Mouse (Mus musculus) liver, embryonic 14.5 days (tissue): Measurements from ENCODE around the gene Nkain2. TPM values are rescaled to one million over a fixed set of nuclear protein-coding genes. Genes with fewer than 3 reads are reported as not detected.

Experiments used
- ATAC-seq: fragments of 200-750 bp; cut with Nextera tagmentation; 2 replicates; pipeline ENCODE4 v1.8.0; 2017; ENCODE audit warnings: moderate number of reproducible peaks, mild to moderate bottlenecking, moderate library complexity; ENCODE audit not compliant: insufficient read depth
- DNase-seq, 3 experiments: peaks; one replicate each; pipeline ENCODE4 v3.0.0-alpha.2; 2012 to 2013; ENCODE audit warnings: low read depth in 3 of 3, low spot score in 3 of 3
- H3K27ac ChIP-seq: fragments of 300-500 bp; sonication (generic); 2 replicates; pipeline ENCODE4 v1.5.1; 2014; ENCODE audit warnings: moderate library complexity, mild to moderate bottlenecking, control low read depth, inconsistent platforms
- H3K27me3 ChIP-seq: fragments of 300-500 bp; sonication (generic); 2 replicates; pipeline ENCODE4 v1.6.1; 2014; ENCODE audit warnings: mild to moderate bottlenecking, low read length, moderate library complexity; ENCODE audit not compliant: control insufficient read depth, insufficient read depth
- H3K36me3 ChIP-seq: fragments of 300-500 bp; sonication (generic); replicated peaks from 2 replicates; pipeline ENCODE4 v1.6.1; 2014; ENCODE audit warnings: low read depth; ENCODE audit not compliant: control insufficient read depth, insufficient read depth
- H3K4me1 ChIP-seq, 2 experiments: fragments of 200-500 bp in 1 of 2; fragments of 300-500 bp in 1 of 2; sonication (generic) in 1 of 2; replicated peaks; 2 replicates each; pipeline ENCODE4 v1.6.1; 2012 to 2014; ENCODE audit warnings: antibody characterized with exemption in 1 of 2, inconsistent platforms in 1 of 2, low read length in 1 of 2; ENCODE audit not compliant: control insufficient read depth in 2 of 2, insufficient read depth in 2 of 2
- H3K4me2 ChIP-seq: fragments of 300-500 bp; sonication (generic); 2 replicates; pipeline ENCODE4 v1.6.1; 2014; ENCODE audit warnings: low read depth, mild to moderate bottlenecking, control low read depth, moderate library complexity
- H3K4me3 ChIP-seq, 2 experiments: fragments of 200-500 bp in 1 of 2; fragments of 300-500 bp in 1 of 2; sonication (generic) in 1 of 2; 2 replicates each; pipeline ENCODE4 v1.5.1; 2012 to 2014; ENCODE audit warnings: low read depth in 2 of 2, low read length in 2 of 2, mild to moderate bottlenecking in 2 of 2, control low read depth in 1 of 2, inconsistent platforms in 1 of 2, moderate library complexity in 1 of 2; ENCODE audit not compliant: insufficient read depth in 1 of 2
- H3K9ac ChIP-seq: fragments of 300-500 bp; sonication (generic); replicated peaks from 2 replicates; pipeline ENCODE4 v1.6.1; 2014; ENCODE audit warnings: mild to moderate bottlenecking, control low read depth, moderate library complexity
- H3K9me3 ChIP-seq: fragments of 300-500 bp; sonication (generic); 2 replicates; pipeline ENCODE4 v1.6.1; 2016; ENCODE audit warnings: low read length, mixed read lengths; ENCODE audit not compliant: control insufficient read depth
- CTCF ChIP-seq: IDR thresholded peaks from 2 replicates; pipeline ENCODE4 v1.5.1; 2016; ENCODE audit warnings: antibody characterized with exemption, low read depth, control low read depth
- EP300 ChIP-seq: IDR thresholded peaks from 2 replicates; pipeline ENCODE4 v1.6.1; 2016; ENCODE audit warnings: antibody characterized with exemption, low read depth
- WGBS: fragments of 180-500 bp; shearing (Covaris S2); extraction: QIAGEN DNeasy Blood & Tissue Kit; methylation state at CpG from one replicate; pipeline ENCODE4 v1.1.7; 2014; ENCODE audit not compliant: insufficient replicate concordance; 5-methylcytosine and 5-hydroxymethylcytosine counted together
- polyA plus RNA-seq, 2 experiments: library from polyadenylated mRNA; depleted of rRNA in 1 of 2; stranded (reverse) in 1 of 2; unstranded in 1 of 2; fragments of >200 nt; fragmentation: Nextera tagmentation in 1 of 2; extraction: Ambion mirVana in 1 of 2; gene quantifications; 2 replicates each; pipeline versions ENCODE4 v1.2.1 to v1.2.3; 2012 to 2014

Nkain2 gene
- polyA plus RNA-seq, 2 experiments, result 0.06 TPM; not detected in 1

GRCm38 (mm10) chr10:32870691-32871406, 19.4 kb downstream of the Nkain2 start:
- H3K4me3 ChIP-seq, result no peak overlapping the region
- no peaks in the 10 kb centered on the region for H3K4me1 ChIP-seq
- no peak overlapping the region for H3K4me2 ChIP-seq
- no peaks in the 10 kb centered on the region for H3K27me3 ChIP-seq
- no peak for TF ChIP-seq CTCF
- no peak for TF ChIP-seq EP300
- 35% methylated on average over 1 of the region's 1 CpGs for WGBS
- ATAC-seq (no peak), DNase-seq (no peak)
- no peaks in the 10 kb centered on the region for H3K9me3 ChIP-seq
- no peaks in the 10 kb centered on the region for H3K36me3 ChIP-seq
- no peak overlapping the region for H3K9ac ChIP-seq
- H3K27ac ChIP-seq, result no peak overlapping the region

GRCm38 (mm10) chr10:32869541-32869940, 20.7 kb downstream of the Nkain2 start:
- Histone ChIP-seq H3K27me3 (no peaks in the 10 kb centered on the region), H3K9me3 (no peaks in the 10 kb centered on the region), H3K4me2 (no peak overlapping the region), H3K36me3 (no peaks in the 10 kb centered on the region), H3K9ac (no peak overlapping the region), H3K4me1 (no peaks in the 10 kb centered on the region), H3K4me3 (no peak overlapping the region), H3K27ac (no peak overlapping the region)
- 47% methylated on average over 1 of the region's 1 CpGs for WGBS
- DNase-seq, result no peak
- ATAC-seq, result no peak
- TF ChIP-seq CTCF, result no peak
- no peak for TF ChIP-seq EP300

- H3K36me3 ChIP-seq, result no peaks in the 10 kb centered on the region
- H3K27ac ChIP-seq, result no peak overlapping the region
- no peak overlapping the region for H3K9ac ChIP-seq
- H3K27me3 ChIP-seq, result no peaks in the 10 kb centered on the region
- WGBS, result 59% methylated on average over 4 of the region's 4 CpGs
- TF ChIP-seq EP300 (no peak), CTCF (no peak)
- ATAC-seq (no peak), DNase-seq (no peak)
- H3K9me3 ChIP-seq, result no peaks in the 10 kb centered on the region
- no peak overlapping the region for H3K4me2 ChIP-seq
- no peak overlapping the region for H3K4me3 ChIP-seq
- no peaks in the 10 kb centered on the region for H3K4me1 ChIP-seq
Measured at GRCm38 (mm10) chr10:32815210-32815883, 74.9 kb downstream of the Nkain2 start.

- TF ChIP-seq CTCF, result no peak
- no peak for TF ChIP-seq EP300
- Histone ChIP-seq H3K4me1 (no peaks in the 10 kb centered on the region), H3K9me3 (no peaks in the 10 kb centered on the region), H3K9ac (no peak overlapping the region), H3K36me3 (no peaks in the 10 kb centered on the region), H3K4me2 (no peak overlapping the region), H3K4me3 (no peak overlapping the region), H3K27me3 (no peaks in the 10 kb centered on the region), H3K27ac (no peak overlapping the region)
- DNase-seq (no peak), ATAC-seq (no peak)
- 36% methylated on average over 2 of the region's 2 CpGs for WGBS
Measured at GRCm38 (mm10) chr10:32796215-32796614, 94.0 kb downstream of the Nkain2 start.

- Histone ChIP-seq H3K4me3 (no peak overlapping the region), H3K4me2 (no peak overlapping the region), H3K27ac (no peak overlapping the region), H3K27me3 (no peaks in the 10 kb centered on the region), H3K9ac (no peak overlapping the region), H3K36me3 (no peaks in the 10 kb centered on the region), H3K4me1 (no peaks in the 10 kb centered on the region), H3K9me3 (no peaks in the 10 kb centered on the region)
- ATAC-seq (no peak), DNase-seq (no peak)
- TF ChIP-seq CTCF (no peak), EP300 (no peak)
Measured at GRCm38 (mm10) chr10:32790541-32790940, 99.7 kb downstream of the Nkain2 start.
